Mouse (Mus musculus): Measurements from ENCODE around the gene Gda. TPM values are rescaled to one million over a fixed set of nuclear protein-coding genes. Genes with fewer than 3 reads are reported as not detected.

Gene Gda
- polyA plus RNA-seq, 1 experiment from 2014 or later, result 0.13 TPM

DNA sequence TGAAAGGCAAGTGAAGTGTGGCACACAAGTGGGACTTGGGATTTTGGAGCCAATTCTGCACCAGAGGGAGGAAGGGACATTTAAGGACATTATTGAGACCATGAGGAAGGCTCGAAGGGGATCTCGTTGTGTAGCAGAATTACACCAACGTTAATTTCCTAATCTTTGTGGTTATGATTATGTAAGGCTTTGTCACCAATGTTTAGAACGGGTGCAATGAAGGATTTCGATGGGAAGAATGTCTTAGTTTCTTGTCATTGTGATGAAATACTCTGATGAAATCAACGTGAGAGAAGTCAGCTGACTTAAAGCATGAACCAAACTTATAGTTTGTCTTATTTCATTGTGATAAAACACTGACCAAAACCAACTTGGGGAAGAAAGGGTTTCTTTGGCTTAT lies 32.4 kb downstream of the Gda start:
- H3K36me3 ChIP-seq, result no peaks in the 10 kb centered on the region
- H3K9ac ChIP-seq, result no peak overlapping the region
- ATAC-seq (replicated peaks; ENCODE audit: insufficient number of reproducible peaks, insufficient read depth, low FRiP score, low read depth), result no peak
- H3K27me3 ChIP-seq, result no peaks in the 10 kb centered on the region
- no peaks in the 10 kb centered on the region for H3K4me1 ChIP-seq (replicated peaks)
- H3K9me3 ChIP-seq (replicated peaks), result no peaks in the 10 kb centered on the region
- no peak overlapping the region for H3K27ac ChIP-seq
- H3K4me2 ChIP-seq, result no peak overlapping the region
- 77% methylated on average over 6 of the region's 6 CpGs for WGBS
- no peak overlapping the region for H3K4me3 ChIP-seq

DNA sequence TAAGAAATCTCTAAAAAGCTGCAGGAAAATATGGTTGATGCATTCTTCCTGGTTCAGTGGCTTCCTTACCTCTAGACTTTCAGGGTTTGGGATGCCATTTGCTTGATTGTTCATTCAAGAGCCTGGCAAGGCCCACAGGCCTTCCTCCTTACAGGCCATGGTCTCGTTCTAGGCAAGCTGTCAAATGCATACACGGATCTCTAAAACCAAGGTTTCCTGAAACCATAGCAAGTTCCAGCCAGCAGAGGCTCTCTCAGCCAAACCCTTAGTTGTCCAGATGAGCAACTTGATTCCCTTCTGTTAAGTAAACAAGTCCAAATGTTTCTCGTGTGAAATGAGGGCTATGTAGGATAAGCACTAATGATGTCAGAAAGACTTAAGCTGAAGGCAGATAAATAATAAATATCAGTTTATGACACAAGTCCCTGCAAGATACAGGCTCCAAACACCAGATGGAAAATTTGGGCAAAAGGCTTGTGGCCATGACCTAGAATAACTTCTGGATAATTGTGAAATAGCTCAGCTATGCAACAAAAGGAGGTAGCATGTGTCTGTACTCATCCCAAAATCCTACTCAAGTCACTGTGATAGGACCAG lies 34.0 kb downstream of the Gda start:
- Histone ChIP-seq H3K9ac (no peak overlapping the region), H3K4me3 (no peak overlapping the region), H3K36me3 (no peaks in the 10 kb centered on the region), H3K27me3 (no peaks in the 10 kb centered on the region), H3K9me3 (replicated peaks) (no peaks in the 10 kb centered on the region), H3K27ac (no peak overlapping the region), H3K4me1 (replicated peaks) (no peaks in the 10 kb centered on the region), H3K4me2 (no peak overlapping the region)
- ATAC-seq (replicated peaks; ENCODE audit: insufficient number of reproducible peaks, insufficient read depth, low FRiP score, low read depth), result no peak
- WGBS, result 52% methylated on average over 3 of the region's 3 CpGs

DNA sequence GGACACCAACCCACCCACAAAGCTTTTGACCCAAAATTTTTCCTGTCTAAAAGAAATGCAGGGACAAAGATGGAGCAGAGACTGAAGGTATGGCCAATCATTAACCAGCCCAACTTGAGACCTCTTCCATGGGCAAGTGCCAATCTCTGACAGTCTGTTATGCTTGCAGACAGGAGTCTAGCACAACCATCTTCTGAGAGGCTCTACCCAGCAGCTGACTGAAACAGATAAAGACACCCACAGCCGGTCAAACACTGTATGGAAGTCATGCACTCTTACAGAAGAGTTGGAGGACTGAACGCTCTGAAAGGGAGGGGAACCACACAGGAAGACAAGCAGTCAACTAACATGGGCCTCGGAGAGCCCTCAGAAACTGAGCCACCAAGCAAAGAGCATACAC lies 36.7 kb downstream of the Gda start:
- H3K27me3 ChIP-seq, result no peaks in the 10 kb centered on the region
- no peak for ATAC-seq (replicated peaks; ENCODE audit: insufficient number of reproducible peaks, insufficient read depth, low FRiP score, low read depth)
- no peak overlapping the region for H3K27ac ChIP-seq
- no peak overlapping the region for H3K4me2 ChIP-seq
- H3K9ac ChIP-seq, result no peak overlapping the region
- no peaks in the 10 kb centered on the region for H3K4me1 ChIP-seq (replicated peaks)
- 76% methylated on average over 3 of the region's 3 CpGs for WGBS
- no peaks in the 10 kb centered on the region for H3K36me3 ChIP-seq
- no peaks in the 10 kb centered on the region for H3K9me3 ChIP-seq (replicated peaks)
- no peak overlapping the region for H3K4me3 ChIP-seq

DNA sequence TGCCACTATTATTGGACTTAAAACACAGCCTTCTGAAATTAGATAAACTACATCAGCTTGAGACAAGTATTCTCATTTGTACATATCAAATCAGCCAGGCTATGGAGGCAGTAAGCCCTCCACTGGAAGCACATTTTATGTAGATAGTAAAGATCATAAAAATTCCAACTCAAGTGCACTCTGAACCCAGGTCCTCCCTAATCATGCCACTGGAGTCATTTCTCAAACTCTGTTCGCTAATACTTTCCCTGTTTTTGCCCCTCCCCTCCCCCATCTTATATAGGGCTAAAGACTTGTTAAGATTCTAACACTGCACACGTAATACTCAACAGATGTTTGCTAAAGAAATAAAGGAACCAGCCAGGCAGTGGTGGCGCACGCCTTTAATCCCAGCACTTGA lies 39.9 kb downstream of the Gda start:
- Histone ChIP-seq H3K27me3 (no peaks in the 10 kb centered on the region), H3K4me3 (no peak overlapping the region), H3K36me3 (no peaks in the 10 kb centered on the region), H3K4me1 (replicated peaks) (no peaks in the 10 kb centered on the region), H3K27ac (no peak overlapping the region), H3K9ac (no peak overlapping the region), H3K4me2 (no peak overlapping the region), H3K9me3 (replicated peaks) (no peaks in the 10 kb centered on the region)
- WGBS, result 85% methylated on average over 4 of the region's 4 CpGs
- ATAC-seq (replicated peaks; ENCODE audit: insufficient number of reproducible peaks, insufficient read depth, low FRiP score, low read depth), result no peak

DNA sequence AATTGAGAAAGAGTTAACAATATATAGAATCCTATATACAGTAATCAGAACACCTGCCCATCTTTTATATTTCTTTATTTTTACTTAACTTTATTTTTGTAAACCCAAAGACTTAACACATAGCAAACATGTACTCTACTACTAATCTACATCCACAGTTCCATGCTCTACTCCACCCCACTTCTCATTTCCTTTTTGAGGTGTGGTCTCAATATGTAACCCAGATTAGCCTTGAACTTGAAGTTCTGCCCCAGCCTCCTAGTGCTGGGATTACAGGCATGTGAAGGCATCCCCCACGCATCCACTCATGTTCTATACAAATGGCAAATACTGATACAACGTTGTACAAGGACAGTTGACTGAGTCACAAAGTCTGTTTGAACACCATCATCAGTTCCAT lies 40.4 kb downstream of the Gda start:
- Histone ChIP-seq H3K4me3 (no peak overlapping the region), H3K27ac (no peak overlapping the region), H3K36me3 (no peaks in the 10 kb centered on the region), H3K4me1 (replicated peaks) (no peaks in the 10 kb centered on the region), H3K9ac (no peak overlapping the region), H3K4me2 (no peak overlapping the region), H3K27me3 (no peaks in the 10 kb centered on the region), H3K9me3 (replicated peaks) (no peaks in the 10 kb centered on the region)
- 77% methylated on average over 2 of the region's 2 CpGs for WGBS
- ATAC-seq (replicated peaks; ENCODE audit: insufficient number of reproducible peaks, insufficient read depth, low FRiP score, low read depth), result no peak

DNA sequence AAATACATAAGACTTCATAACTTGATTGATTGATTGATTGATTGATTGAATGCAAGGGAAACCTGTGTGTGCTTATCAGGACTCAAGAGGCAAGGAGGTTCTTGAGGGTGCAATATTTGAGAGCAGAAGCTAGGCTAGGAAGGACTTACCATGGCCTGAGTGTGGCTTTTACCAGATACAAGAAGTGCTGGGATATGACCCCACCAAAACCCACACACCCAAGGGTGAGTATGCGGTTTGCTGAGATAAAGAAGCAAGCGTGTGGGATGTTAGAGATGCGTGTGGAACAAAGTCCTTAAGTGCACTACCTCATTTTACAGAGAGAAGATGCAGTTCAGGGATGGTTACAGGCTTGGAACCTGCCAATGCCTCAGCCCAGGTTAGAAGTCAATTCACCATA lies 41.0 kb downstream of the Gda start:
- H3K4me1 ChIP-seq (replicated peaks), result no peaks in the 10 kb centered on the region
- H3K27me3 ChIP-seq, result no peaks in the 10 kb centered on the region
- no peak overlapping the region for H3K27ac ChIP-seq
- no peaks in the 10 kb centered on the region for H3K9me3 ChIP-seq (replicated peaks)
- H3K36me3 ChIP-seq, result no peaks in the 10 kb centered on the region
- no peak for ATAC-seq (replicated peaks; ENCODE audit: insufficient number of reproducible peaks, insufficient read depth, low FRiP score, low read depth)
- H3K4me2 ChIP-seq, result no peak overlapping the region
- WGBS, result 82% methylated on average over 3 of the region's 3 CpGs
- H3K9ac ChIP-seq, result no peak overlapping the region
- no peak overlapping the region for H3K4me3 ChIP-seq

DNA sequence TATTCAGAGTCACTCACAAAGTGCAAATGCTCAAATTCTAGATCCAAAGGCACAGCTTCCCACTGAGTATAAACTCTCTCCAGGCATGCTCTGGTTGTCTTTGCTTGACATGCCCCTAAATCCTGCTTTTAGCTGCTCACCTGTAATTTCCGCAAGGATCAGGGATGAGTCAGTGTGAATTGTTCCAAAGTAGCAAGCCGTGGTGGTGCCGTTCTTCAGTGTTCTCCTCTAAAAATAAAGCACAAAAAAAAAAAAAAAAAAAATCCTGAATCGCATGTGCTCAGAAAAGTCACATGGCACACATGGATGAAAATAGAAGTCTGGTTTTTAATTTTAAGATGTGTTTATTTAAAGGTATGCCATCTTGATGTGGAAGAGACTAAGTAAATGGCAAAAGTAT lies 47.9 kb downstream of the Gda start:
- no peaks in the 10 kb centered on the region for H3K9me3 ChIP-seq (replicated peaks)
- no peaks in the 10 kb centered on the region for H3K27me3 ChIP-seq
- no peaks in the 10 kb centered on the region for H3K4me1 ChIP-seq (replicated peaks)
- no peaks in the 10 kb centered on the region for H3K36me3 ChIP-seq
- ATAC-seq (replicated peaks; ENCODE audit: insufficient number of reproducible peaks, insufficient read depth, low FRiP score, low read depth), result no peak
- no peak overlapping the region for H3K27ac ChIP-seq
- no peak overlapping the region for H3K4me3 ChIP-seq
- no peak overlapping the region for H3K9ac ChIP-seq
- H3K4me2 ChIP-seq, result no peak overlapping the region
- WGBS, result 69% methylated on average over 4 of the region's 4 CpGs

DNA sequence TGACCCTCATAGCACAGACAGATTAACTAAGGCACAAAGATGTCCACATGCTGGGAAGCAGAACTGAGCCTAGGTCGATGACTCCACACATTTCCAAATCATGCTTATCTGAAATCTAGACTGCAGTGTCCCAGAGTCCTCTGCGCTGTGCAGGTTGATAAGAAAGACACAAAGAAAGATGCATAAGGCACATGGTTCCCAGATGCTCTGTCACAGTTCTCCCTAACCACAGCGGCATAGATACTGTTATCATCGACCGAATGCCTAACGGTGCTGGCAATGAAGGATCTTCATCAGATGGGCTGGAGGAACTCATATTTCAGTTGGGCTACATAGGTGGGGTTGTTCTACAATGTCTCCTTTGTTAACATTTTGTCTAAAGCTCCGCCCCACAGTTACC lies 49.5 kb downstream of the Gda start:
- no peak overlapping the region for H3K27ac ChIP-seq
- no peak for ATAC-seq (replicated peaks; ENCODE audit: insufficient number of reproducible peaks, insufficient read depth, low FRiP score, low read depth)
- no peaks in the 10 kb centered on the region for H3K9me3 ChIP-seq (replicated peaks)
- WGBS, result 82% methylated on average over 7 of the region's 7 CpGs
- no peaks in the 10 kb centered on the region for H3K4me1 ChIP-seq (replicated peaks)
- H3K36me3 ChIP-seq, result no peaks in the 10 kb centered on the region
- no peak overlapping the region for H3K4me2 ChIP-seq
- no peak overlapping the region for H3K4me3 ChIP-seq
- no peak overlapping the region for H3K9ac ChIP-seq
- no peaks in the 10 kb centered on the region for H3K27me3 ChIP-seq

DNA sequence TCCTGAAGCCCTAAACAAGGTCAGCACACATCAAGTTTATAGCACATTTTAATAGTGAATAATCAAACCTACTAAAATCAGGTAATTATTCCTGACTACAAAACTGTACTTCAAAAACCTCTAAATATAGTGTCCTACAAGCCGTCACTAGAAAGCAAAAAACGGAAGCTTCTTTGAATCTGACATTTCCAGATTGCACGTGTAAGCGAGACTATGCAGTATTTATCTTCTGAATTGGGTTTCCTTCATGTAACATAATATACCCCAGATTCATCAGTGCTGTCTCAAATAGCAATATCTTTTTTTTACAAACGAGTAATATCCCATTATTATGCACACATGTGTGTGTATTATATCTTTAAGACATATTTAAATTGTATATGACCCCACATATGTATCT lies 54.8 kb downstream of the Gda start:
- 82% methylated on average over 5 of the region's 5 CpGs for WGBS
- Histone ChIP-seq H3K4me2 (no peak overlapping the region), H3K27me3 (no peaks in the 10 kb centered on the region), H3K4me1 (replicated peaks) (no peaks in the 10 kb centered on the region), H3K9me3 (replicated peaks) (no peaks in the 10 kb centered on the region), H3K9ac (no peak overlapping the region), H3K4me3 (no peak overlapping the region), H3K27ac (no peak overlapping the region), H3K36me3 (no peaks in the 10 kb centered on the region)
- ATAC-seq (replicated peaks; ENCODE audit: insufficient number of reproducible peaks, insufficient read depth, low FRiP score, low read depth), result no peak

DNA sequence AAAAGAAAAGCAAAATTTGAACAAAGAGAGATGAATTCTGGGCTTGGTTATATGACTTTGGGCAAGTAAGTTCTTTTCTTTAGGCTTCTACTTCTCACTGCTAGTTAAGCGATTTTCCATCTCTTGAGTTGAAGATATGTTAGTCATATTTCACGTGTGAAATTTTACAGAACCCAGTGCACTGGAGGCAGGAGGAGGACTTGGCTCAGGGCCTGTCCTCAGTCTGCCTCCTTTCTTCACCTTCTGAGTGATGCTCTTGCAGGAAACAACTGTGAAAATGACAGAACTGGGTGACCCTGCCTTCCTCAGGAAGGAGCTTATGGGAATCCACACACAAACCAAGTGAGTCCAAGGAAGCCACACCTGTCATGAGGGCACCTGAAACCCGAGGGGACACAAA lies 57.9 kb downstream of the Gda start:
- ATAC-seq (replicated peaks; ENCODE audit: insufficient number of reproducible peaks, insufficient read depth, low FRiP score, low read depth), result no peak
- Histone ChIP-seq H3K9ac (no peak overlapping the region), H3K4me1 (replicated peaks) (no peaks in the 10 kb centered on the region), H3K36me3 (no peaks in the 10 kb centered on the region), H3K4me3 (no peak overlapping the region), H3K27me3 (no peaks in the 10 kb centered on the region), H3K27ac (no peak overlapping the region), H3K9me3 (replicated peaks) (no peaks in the 10 kb centered on the region), H3K4me2 (no peak overlapping the region)
- WGBS, result 56% methylated on average over 3 of the region's 3 CpGs

DNA sequence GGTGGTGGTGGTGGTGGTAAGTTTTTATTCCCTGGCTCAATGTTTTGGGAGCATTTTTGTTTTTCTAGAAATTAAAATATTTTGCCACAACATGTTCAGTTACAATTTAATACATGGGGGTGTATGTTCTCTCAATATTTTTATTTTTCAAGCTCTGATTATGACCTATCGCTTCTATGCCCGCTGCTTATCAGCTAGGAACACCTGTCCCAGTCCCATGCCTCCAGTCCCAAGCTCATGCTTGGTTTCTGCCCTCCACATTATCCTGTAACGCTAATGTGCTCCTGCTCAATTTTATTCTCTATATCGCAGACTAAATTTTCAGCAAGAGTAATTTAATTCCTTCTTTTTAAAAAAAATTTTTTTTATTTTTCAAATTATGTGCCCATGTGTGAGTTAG lies 64.1 kb downstream of the Gda start:
- Histone ChIP-seq H3K9me3 (replicated peaks) (no peaks in the 10 kb centered on the region), H3K4me2 (no peak overlapping the region), H3K27ac (no peak overlapping the region), H3K27me3 (no peaks in the 10 kb centered on the region), H3K4me1 (replicated peaks) (no peaks in the 10 kb centered on the region), H3K4me3 (no peak overlapping the region), H3K36me3 (no peaks in the 10 kb centered on the region), H3K9ac (no peak overlapping the region)
- WGBS, result 81% methylated on average over 4 of the region's 4 CpGs
- ATAC-seq (replicated peaks; ENCODE audit: insufficient number of reproducible peaks, insufficient read depth, low FRiP score, low read depth), result no peak

DNA sequence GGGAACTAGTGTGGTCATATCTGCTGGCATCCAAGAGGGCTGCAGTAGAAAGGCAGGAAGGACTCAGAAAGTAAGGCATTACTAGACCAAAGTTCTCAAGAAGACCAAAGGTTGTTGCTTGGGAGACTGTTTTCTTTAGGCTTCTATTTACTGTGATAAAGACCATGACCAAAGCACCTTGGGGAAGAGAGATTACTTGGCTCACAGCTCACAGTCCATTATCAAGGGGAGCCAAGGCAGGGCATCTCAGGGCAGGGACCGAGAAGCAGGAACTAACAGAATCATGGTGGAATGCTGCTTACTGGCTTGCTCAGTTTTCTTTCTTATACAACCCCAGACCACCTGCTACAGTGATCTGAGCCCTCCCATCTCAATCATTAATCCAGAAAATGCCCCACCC lies 65.9 kb downstream of the Gda start:
- Histone ChIP-seq H3K36me3 (no peaks in the 10 kb centered on the region), H3K27me3 (no peaks in the 10 kb centered on the region), H3K4me1 (replicated peaks) (no peaks in the 10 kb centered on the region), H3K9me3 (replicated peaks) (no peaks in the 10 kb centered on the region), H3K9ac (no peak overlapping the region), H3K4me2 (no peak overlapping the region), H3K4me3 (no peak overlapping the region), H3K27ac (no peak overlapping the region)
- 73% methylated on average over 1 of the region's 1 CpGs for WGBS
- no peak for ATAC-seq (replicated peaks; ENCODE audit: insufficient number of reproducible peaks, insufficient read depth, low FRiP score, low read depth)
